Mouse (Mus musculus) G1E-ER4 (cell line): ENCODE data around the gene Gtf2a1l. TPM values are rescaled to one million over a fixed set of nuclear protein-coding genes. Genes with fewer than 3 reads are reported as not detected.

Experiments used
- GATA1 ChIP-seq: IDR thresholded peaks from one replicate; pipeline ENCODE4 v1.8.0; 2012; ENCODE audit warnings: low read length, inconsistent platforms
- polyA plus RNA-seq: library from polyadenylated mRNA; stranded (reverse); fragments of >175 nt; gene quantifications from 2 replicates; pipeline ENCODE4 v1.2.3, GENCODE M21; 2012

Gene Gtf2a1l
- polyA plus RNA-seq, 1 experiment = not detected

DNA sequence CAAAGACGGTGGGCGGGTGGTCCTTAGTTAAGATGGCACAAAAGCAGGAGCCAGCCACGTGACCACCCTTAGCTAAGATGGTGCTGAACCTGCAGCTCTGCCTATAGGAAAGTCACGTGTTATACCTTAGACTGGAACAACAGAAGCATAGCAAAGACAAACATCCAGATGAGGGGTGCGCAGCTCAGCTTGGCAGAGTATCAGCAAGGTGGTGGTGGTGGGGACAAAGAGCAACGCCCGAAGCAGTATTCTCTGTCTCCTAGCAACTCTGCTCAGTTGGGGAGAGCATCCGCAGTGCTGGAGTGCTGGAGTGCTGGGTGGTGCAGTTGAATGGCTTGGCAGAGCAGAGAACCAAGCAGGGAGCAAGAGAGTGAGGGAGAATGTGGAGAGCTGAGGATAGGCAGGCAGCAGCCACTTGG is 37.8 kb downstream of the Gtf2a1l start:
- no peak for TF ChIP-seq GATA1

DNA sequence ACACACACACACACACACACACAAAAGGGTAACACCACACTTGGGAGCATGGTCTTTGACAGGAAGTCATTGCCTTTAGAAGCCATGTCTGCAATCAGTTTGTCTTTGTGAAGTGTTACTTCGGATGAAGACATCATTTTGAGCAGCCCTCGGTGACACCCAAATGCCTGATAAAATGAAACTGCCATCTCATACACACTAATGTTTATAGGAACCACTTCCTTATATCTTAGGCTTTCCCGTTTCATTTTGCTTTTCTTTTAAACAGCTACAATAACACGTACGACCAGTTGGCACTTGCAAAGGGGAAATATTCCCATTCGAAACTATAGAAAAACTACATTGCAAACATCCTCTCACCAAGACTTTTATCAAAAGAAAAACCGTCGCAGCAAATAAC is 81.2 kb downstream of the Gtf2a1l start:
- TF ChIP-seq GATA1 = no peak

DNA sequence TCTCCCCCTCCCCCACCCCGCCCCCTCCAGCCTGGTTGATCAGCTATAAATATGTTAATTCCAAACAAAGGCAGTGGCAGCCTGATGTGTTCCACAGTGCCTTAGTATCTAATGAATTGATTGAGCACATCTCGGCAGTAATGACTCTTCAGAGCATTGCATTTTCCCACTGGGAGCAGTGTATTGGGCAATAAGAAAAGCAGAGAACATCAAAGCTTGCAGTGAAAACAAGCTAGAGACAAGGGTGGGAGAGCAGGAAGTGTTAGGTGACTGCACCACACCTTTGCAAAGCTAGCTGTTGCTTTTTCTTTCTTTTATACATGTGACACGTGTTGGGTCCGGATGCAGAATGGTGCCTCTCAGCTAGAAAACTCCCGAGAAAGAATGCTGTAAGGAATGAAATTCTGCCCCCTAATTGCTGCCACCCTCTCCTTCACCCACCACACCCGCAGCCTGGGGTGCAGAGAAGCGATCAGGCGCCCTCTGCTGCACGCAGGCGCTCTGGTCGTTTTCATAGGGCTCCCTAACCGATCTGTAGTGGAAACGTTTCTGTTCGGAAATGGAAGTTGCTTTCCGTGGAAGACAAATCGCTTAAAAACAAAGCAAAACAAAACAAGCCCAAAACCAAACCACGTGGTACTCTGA is 84.5 kb downstream of the Gtf2a1l start:
- no peak for TF ChIP-seq GATA1

DNA sequence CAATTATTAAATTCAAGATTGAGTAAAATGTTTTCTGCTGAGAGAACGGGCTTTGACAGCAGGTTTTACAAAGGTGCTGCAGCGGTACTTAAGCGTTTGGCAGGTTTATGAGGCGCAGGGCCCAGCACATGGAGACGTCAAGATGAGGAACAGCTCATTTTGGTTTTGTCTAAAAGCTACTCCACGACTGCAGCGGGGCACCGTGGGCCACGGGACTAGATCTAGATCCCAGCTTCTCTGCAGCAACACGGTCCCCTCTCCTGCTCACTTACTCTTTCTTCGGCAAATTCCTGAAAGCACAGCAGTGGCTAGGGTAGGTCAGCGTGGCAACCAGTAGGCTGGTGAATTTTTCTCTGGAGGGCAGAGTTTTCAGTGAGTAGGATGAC is 85.0 kb downstream of the Gtf2a1l start:
- no peak for TF ChIP-seq GATA1

DNA sequence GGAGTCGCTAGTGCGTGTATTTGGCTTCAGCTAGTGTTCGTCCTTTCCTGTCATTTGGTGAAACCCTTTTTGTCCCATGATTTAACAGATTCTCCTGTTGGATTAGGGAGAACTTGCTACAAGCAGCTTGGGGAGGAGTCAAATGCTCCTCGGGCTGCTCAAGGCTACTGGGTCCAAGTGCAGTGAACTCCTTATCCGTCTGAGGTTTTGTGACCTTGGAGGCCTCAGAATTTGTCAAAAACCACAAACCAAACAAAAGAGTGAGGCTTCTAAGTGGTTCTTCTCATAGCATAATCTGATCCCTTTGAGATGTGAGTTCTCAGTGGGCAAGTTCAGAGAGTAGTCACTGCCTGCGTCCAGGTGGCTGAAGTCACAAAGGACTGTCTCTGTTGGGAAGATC is 87.3 kb downstream of the Gtf2a1l start:
- TF ChIP-seq GATA1 = no peak

DNA sequence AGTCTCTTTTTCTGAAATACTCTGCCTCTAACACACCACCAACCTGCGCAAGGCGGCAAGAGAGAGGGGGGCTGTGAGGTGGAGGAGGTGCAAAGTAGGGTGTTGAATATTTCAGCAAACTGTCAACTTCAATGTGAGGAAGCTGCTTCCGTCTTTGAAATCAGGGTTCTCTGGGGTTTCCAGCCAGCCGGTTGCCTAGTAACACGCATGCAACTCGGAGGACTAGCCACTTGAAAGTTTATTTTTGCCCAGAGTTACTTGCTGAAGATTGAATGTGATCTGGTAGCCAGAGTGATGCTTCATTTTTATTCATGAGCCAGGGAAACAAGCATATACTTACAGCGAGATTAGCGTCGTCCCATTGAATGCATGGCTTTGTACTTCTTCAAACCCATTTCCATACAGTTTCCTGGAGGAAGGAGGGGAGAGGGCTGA is 89.6 kb downstream of the Gtf2a1l start:
- no peak for TF ChIP-seq GATA1

DNA sequence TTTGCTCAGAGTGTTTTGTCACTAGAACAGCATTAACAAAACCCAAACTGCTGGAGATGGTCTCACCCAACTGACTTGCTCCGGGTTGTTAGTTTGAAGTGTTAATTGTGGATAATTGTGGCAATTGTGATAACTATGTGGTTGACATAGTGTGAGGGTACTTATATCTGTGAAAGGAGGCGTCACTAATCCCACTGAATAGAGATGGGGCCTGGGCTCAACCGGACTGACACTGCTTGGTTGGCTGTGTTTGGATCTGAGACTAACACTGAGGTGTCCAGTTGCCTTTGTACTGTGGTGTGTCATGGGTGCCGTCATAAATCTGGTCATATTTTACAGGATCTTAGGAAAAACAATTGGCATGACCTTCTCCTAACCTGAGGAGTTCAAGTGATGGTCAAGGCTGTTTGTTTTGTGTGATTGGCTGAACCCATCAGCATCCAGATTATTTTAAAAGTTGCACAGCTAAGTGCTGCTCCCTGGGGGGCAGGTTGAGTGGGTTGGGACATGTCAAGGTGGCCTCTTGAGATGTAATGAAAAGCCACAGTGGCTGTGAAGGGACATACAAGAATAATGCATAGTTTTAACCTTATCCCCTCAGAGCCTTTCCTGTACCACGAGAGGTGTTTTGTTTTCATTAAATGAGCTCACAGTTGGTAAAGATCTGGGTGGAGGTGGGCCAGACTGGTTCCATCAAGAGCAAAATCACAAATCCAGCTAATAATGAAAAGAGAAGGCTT is 95.1 kb downstream of the Gtf2a1l start:
- no peak for TF ChIP-seq GATA1

DNA sequence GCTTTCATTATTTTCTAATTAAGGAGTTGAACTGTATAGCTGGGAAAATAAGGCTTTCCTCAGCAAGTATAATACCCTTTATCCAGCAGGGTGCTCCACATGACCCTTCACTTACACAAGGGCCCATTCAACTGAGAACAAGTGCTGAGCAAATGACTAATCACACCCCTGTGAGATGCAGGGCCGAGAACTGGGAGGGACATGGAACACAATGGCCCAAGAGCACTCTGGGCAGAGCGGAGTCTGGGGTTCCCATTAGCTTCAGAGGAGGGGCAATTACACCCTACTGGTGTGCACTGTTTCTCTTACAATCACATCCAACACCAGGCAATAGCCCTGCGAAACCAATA is 95.7 kb downstream of the Gtf2a1l start:
- TF ChIP-seq GATA1 = no peak

Other genes starting within 250 kb of the Gtf2a1l start
- gene Foxn2, start 227.9 kb upstream of the Gtf2a1l start, polyA plus RNA-seq = 19.0 and 24.9 TPM in 2 replicates
- gene Ppp1r21, start 138.5 kb upstream of the Gtf2a1l start, polyA plus RNA-seq = 5.4 and 5.7 TPM in 2 replicates
- gene Ston1, start 71.0 kb upstream of the Gtf2a1l start, polyA plus RNA-seq = 0.14 TPM in 1 of 2 replicates, not detected in the other
- gene Lhcgr, start 123.3 kb downstream of the Gtf2a1l start, polyA plus RNA-seq = not detected in 2 replicates